Mouse (Mus musculus) CH12.LX (cell line): Measurements from ENCODE around the gene Atp6v1fnb. TPM values are rescaled to one million over a fixed set of nuclear protein-coding genes. Genes with fewer than 3 reads are reported as not detected.

ENCODE experiments used
- DNase-seq: peaks from one replicate; pipeline ENCODE4 v3.0.0-alpha.2; 2013; ENCODE audit errors: extremely low read depth
- H3K27ac ChIP-seq: 2 replicates; pipeline ENCODE4 v1.5.1; 2012; ENCODE audit warnings: low read depth, mild to moderate bottlenecking, control low read depth, moderate library complexity; ENCODE audit not compliant: insufficient read depth
- H3K27me3 ChIP-seq: replicated peaks from 2 replicates; pipeline ENCODE3; 2012; ENCODE audit warnings: inconsistent platforms
- H3K36me3 ChIP-seq, 2 experiments: replicated peaks in 1 of 2; 2 replicates each; pipeline versions ENCODE3 to v1.6.1; 2012; ENCODE audit warnings: inconsistent platforms in 1 of 2, low read length in 1 of 2, mild to moderate bottlenecking in 1 of 2, mixed read lengths in 1 of 2, moderate library complexity in 1 of 2; ENCODE audit not compliant: control insufficient read depth in 1 of 2, insufficient read depth in 1 of 2
- H3K4me1 ChIP-seq, 2 experiments: 2 replicates each; pipeline ENCODE4 v1.6.1; 2012; ENCODE audit warnings: inconsistent platforms in 1 of 2, moderate library complexity in 1 of 2; ENCODE audit not compliant: insufficient read depth in 2 of 2, control insufficient read depth in 1 of 2
- H3K4me2 ChIP-seq: 2 replicates; pipeline ENCODE4 v1.6.1; 2012; ENCODE audit warnings: low read depth, mild to moderate bottlenecking, control low read depth; ENCODE audit not compliant: poor library complexity, insufficient read depth, severe bottlenecking
- H3K4me3 ChIP-seq, 3 experiments: fragments of 150-350 bp in 1 of 3; sonication (generic) in 1 of 3; replicated peaks in 1 of 3; 2 replicates each; pipeline versions ENCODE3 to v1.5.1; 2011 to 2012; ENCODE audit warnings: low read depth in 2 of 3, low read length in 2 of 3, mild to moderate bottlenecking in 2 of 3, moderate library complexity in 2 of 3, control low read depth in 1 of 3, improper control_type of control experiment in 1 of 3, inconsistent platforms in 1 of 3, mixed read lengths in 1 of 3; ENCODE audit not compliant: poor library complexity in 1 of 3
- H3K79me2 ChIP-seq: replicated peaks from 2 replicates; pipeline ENCODE4 v1.6.1; 2012; ENCODE audit warnings: mild to moderate bottlenecking, moderate library complexity; ENCODE audit not compliant: control insufficient read depth, poor library complexity, insufficient read depth, severe bottlenecking; ENCODE audit errors: extremely low read depth
- H3K9ac ChIP-seq: 2 replicates; pipeline ENCODE4 v1.6.1; 2012; ENCODE audit warnings: low read depth, mild to moderate bottlenecking, control low read depth, moderate library complexity; ENCODE audit not compliant: insufficient read depth
- H3K9me3 ChIP-seq: replicated peaks from 2 replicates; pipeline ENCODE3; 2012; ENCODE audit warnings: low read length, inconsistent platforms, mixed read lengths
- BHLHE40 ChIP-seq: IDR thresholded peaks from 2 replicates; pipeline ENCODE4 v1.6.1; 2011; ENCODE audit warnings: mild to moderate bottlenecking, low read depth, low read length, improper control_type of control experiment
- ELF1 ChIP-seq: IDR thresholded peaks from 2 replicates; pipeline ENCODE4 v1.6.1; 2014; ENCODE audit warnings: low read depth, mild to moderate bottlenecking, inconsistent platforms, low read length, improper control_type of control experiment
- ETS1 ChIP-seq: conservative IDR thresholded peaks from 2 replicates; pipeline ENCODE4 v1.6.1; 2012; ENCODE audit warnings: low read depth, mild to moderate bottlenecking, inconsistent platforms, low read length, improper control_type of control experiment, moderate library complexity
- HCFC1 ChIP-seq: IDR thresholded peaks from 2 replicates; pipeline ENCODE4 v1.6.1; 2012; ENCODE audit warnings: low read depth, mild to moderate bottlenecking, inconsistent platforms, low read length, improper control_type of control experiment
- IRF4 ChIP-seq: IDR thresholded peaks from 2 replicates; pipeline ENCODE4 v1.6.1; 2014; ENCODE audit warnings: low read depth, mild to moderate bottlenecking, inconsistent platforms, low read length, improper control_type of control experiment
- JUND ChIP-seq: conservative IDR thresholded peaks from 2 replicates; pipeline ENCODE4 v1.6.1; 2011; ENCODE audit warnings: low read depth, low read length, improper control_type of control experiment
- KAT2A ChIP-seq: IDR thresholded peaks from 2 replicates; pipeline ENCODE4 v1.6.1; 2012; ENCODE audit warnings: low read length, improper control_type of control experiment, inconsistent platforms; ENCODE audit not compliant: insufficient replicate concordance
- MAFK ChIP-seq: IDR thresholded peaks from 2 replicates; pipeline ENCODE4 v1.6.1; 2011; ENCODE audit warnings: low read length, improper control_type of control experiment; ENCODE audit not compliant: insufficient replicate concordance
- MAX ChIP-seq: IDR thresholded peaks from 2 replicates; pipeline ENCODE4 v1.6.1; 2011; ENCODE audit warnings: low read length, improper control_type of control experiment
- MAZ ChIP-seq: IDR thresholded peaks from 2 replicates; pipeline ENCODE4 v1.6.1; 2012; ENCODE audit warnings: low read depth, mild to moderate bottlenecking, inconsistent platforms, low read length, improper control_type of control experiment, moderate library complexity
- MEF2A ChIP-seq: IDR thresholded peaks from 2 replicates; pipeline ENCODE4 v1.6.1; 2014; ENCODE audit warnings: low read depth, mild to moderate bottlenecking, inconsistent platforms, low read length, improper control_type of control experiment, borderline replicate concordance
- MXI1 ChIP-seq: IDR thresholded peaks from 2 replicates; pipeline ENCODE4 v1.6.1; 2011; ENCODE audit warnings: mild to moderate bottlenecking, low read depth, low read length, improper control_type of control experiment
- MYC ChIP-seq: IDR thresholded peaks from 2 replicates; pipeline ENCODE4 v1.6.1; 2011; ENCODE audit warnings: low read depth, mild to moderate bottlenecking, improper control_type of control experiment, low read length
- NELFE ChIP-seq: IDR thresholded peaks from 2 replicates; pipeline ENCODE4 v1.6.1; 2011; ENCODE audit warnings: low read depth, low read length, improper control_type of control experiment
- NRF1 ChIP-seq: IDR thresholded peaks from 2 replicates; pipeline ENCODE4 v1.6.1; 2014; ENCODE audit warnings: low read depth, mild to moderate bottlenecking, inconsistent platforms, low read length, improper control_type of control experiment, moderate library complexity
- PAX5 ChIP-seq: IDR thresholded peaks from 2 replicates; pipeline ENCODE4 v1.6.1; 2012; ENCODE audit warnings: low read length, inconsistent platforms, mixed read lengths
- POLR2AphosphoS2 ChIP-seq: IDR thresholded peaks from 2 replicates; pipeline ENCODE4 v1.6.1; 2011; ENCODE audit warnings: low read depth, low read length, improper control_type of control experiment
- RAD21 ChIP-seq: IDR thresholded peaks from 2 replicates; pipeline ENCODE4 v1.6.1; 2011; ENCODE audit warnings: low read depth, mild to moderate bottlenecking, low read length, improper control_type of control experiment, moderate library complexity
- RCOR1 ChIP-seq: conservative IDR thresholded peaks from 2 replicates; pipeline ENCODE4 v1.6.1; 2012; ENCODE audit warnings: low read depth, mild to moderate bottlenecking, inconsistent platforms, low read length, improper control_type of control experiment
- SIN3A ChIP-seq: IDR thresholded peaks from 2 replicates; pipeline ENCODE4 v1.6.1; 2012; ENCODE audit warnings: low read length, improper control_type of control experiment, inconsistent platforms
- SMC3 ChIP-seq: IDR thresholded peaks from 2 replicates; pipeline ENCODE4 v1.6.1; 2011; ENCODE audit warnings: low read depth, low read length, improper control_type of control experiment
- TBP ChIP-seq: conservative IDR thresholded peaks from 2 replicates; pipeline ENCODE4 v1.6.1; 2011; ENCODE audit warnings: low read depth, low read length, improper control_type of control experiment
- TCF12 ChIP-seq: IDR thresholded peaks from 2 replicates; pipeline ENCODE4 v1.6.1; 2014; ENCODE audit warnings: low read depth, mild to moderate bottlenecking, inconsistent platforms, low read length, improper control_type of control experiment
- UBTF ChIP-seq: IDR thresholded peaks from 2 replicates; pipeline ENCODE4 v1.6.1; 2012; ENCODE audit warnings: low read depth, mild to moderate bottlenecking, inconsistent platforms, low read length, improper control_type of control experiment, moderate library complexity
- USF1 ChIP-seq: IDR thresholded peaks from 2 replicates; pipeline ENCODE4 v1.6.1; 2014; ENCODE audit warnings: low read depth, mild to moderate bottlenecking, inconsistent platforms, low read length, improper control_type of control experiment
- ZC3H11A ChIP-seq: IDR thresholded peaks from 2 replicates; pipeline ENCODE4 v1.6.1; 2012; ENCODE audit warnings: low read depth, mild to moderate bottlenecking, inconsistent platforms, low read length, improper control_type of control experiment
- ZKSCAN1 ChIP-seq: IDR thresholded peaks from 2 replicates; pipeline ENCODE4 v1.6.1; 2012; ENCODE audit warnings: low read depth, inconsistent platforms, low read length, improper control_type of control experiment, borderline replicate concordance
- ZMIZ1 ChIP-seq: IDR thresholded peaks from 2 replicates; pipeline ENCODE4 v1.6.1; 2012; ENCODE audit warnings: low read depth, mild to moderate bottlenecking, inconsistent platforms, low read length, improper control_type of control experiment
- ZNF384 ChIP-seq: IDR thresholded peaks from 2 replicates; pipeline ENCODE4 v1.6.1; 2012; ENCODE audit warnings: low read depth, low read length, improper control_type of control experiment, inconsistent platforms
- dilution Hi-C: fragments of 300-500 bp; cut with MboI; formaldehyde crosslinking; loops from 2 replicates; pipeline ENCODE4 v1.14.3; 2020; ENCODE audit warnings: low sequenced_read_pairs; ENCODE audit not compliant: extremely low pct_unique_long_range_greater_than_20kb, extremely low pct_ligation_motif_present
- in situ Hi-C: fragments of 300-500 bp; cut with MboI; formaldehyde crosslinking; loops from 3 replicates; pipeline ENCODE4 v1.14.3; 2019; ENCODE audit warnings: low sequenced_read_pairs, low pct_ligation_motif_present, low pct_unique_long_range_greater_than_20kb, mixed read lengths
- polyA plus RNA-seq: library from polyadenylated mRNA; unstranded; fragments of >175 nt; gene quantifications from 2 replicates; pipeline ENCODE4 v1.2.1, GENCODE M21; 2012; ENCODE audit warnings: low read depth; ENCODE audit not compliant: insufficient read length
- total RNA-seq, 2 experiments: library from RNA; depleted of rRNA; stranded (reverse); fragments of 300-350 nt in 1 of 2; fragments of >200 nt in 1 of 2; gene quantifications; 2 replicates each; pipeline ENCODE4 v1.2.3; 2012 to 2014

Atp6v1fnb gene
- total and polyA plus RNA-seq, 3 experiments, result not detected

GRCm38 (mm10) chr6:29426331-29426730, 44.9 kb upstream of the Atp6v1fnb start:
- Histone ChIP-seq H3K4me2 (no peak overlapping the region), H3K4me1 (peaks cover 6 to 26% of the 10 kb centered on the region in 2 experiments; a peak in 3 of 4 replicates), H3K79me2 (no peaks in the 10 kb centered on the region), H3K27me3 (peaks cover 2% of the 10 kb centered on the region), H3K36me3 (no peaks in the 10 kb centered on the region), H3K9ac (no peak overlapping the region), H3K4me3 (no peak overlapping the region), H3K9me3 (no peaks in the 10 kb centered on the region), H3K27ac (no peak overlapping the region)
- dilution Hi-C loops, result no loop called here
- in situ Hi-C loops, result no loop called here
- no peak for DNase-seq
- TF ChIP-seq SMC3, result no peak
- no peak for TF ChIP-seq POLR2AphosphoS2
- TF ChIP-seq USF1, result no peak
- no peak for TF ChIP-seq MXI1
- no peak for TF ChIP-seq MAFK
- TF ChIP-seq BHLHE40, result no peak
- no peak for TF ChIP-seq NELFE
- TF ChIP-seq ZMIZ1, result no peak
- no peak for TF ChIP-seq ELF1
- no peak for TF ChIP-seq ZC3H11A
- no peak for TF ChIP-seq ETS1
- no peak for TF ChIP-seq NRF1
- no peak for TF ChIP-seq MYC
- no peak for TF ChIP-seq MAZ
- TF ChIP-seq TCF12, result no peak

- H3K27me3 ChIP-seq, result peaks cover 2% of the 10 kb centered on the region
- DNase-seq, result no peak
- dilution Hi-C loops (no loop called here), in situ Hi-C loops (no loop called here)
- H3K4me3 ChIP-seq, result no peak overlapping the region
- H3K27ac ChIP-seq, result no peak overlapping the region
- no peaks in the 10 kb centered on the region for H3K36me3 ChIP-seq
- H3K9ac ChIP-seq, result no peak overlapping the region
- peaks cover 7 to 28% of the 10 kb centered on the region in 2 experiments; a peak in 3 of 4 replicates for H3K4me1 ChIP-seq
- H3K79me2 ChIP-seq, result no peaks in the 10 kb centered on the region
- H3K4me2 ChIP-seq, result no peak overlapping the region
- no peak for TF ChIP-seq JUND
- no peak for TF ChIP-seq TBP
- TF ChIP-seq ZKSCAN1, result no peak
- no peak for TF ChIP-seq MAZ
- TF ChIP-seq MAFK, result no peak
- no peak for TF ChIP-seq MXI1
- TF ChIP-seq SIN3A, result no peak
- TF ChIP-seq BHLHE40, result no peak
- TF ChIP-seq PAX5, result no peak
- no peak for TF ChIP-seq RCOR1
- no peak for TF ChIP-seq ZNF384
- TF ChIP-seq IRF4, result no peak
- no peak for TF ChIP-seq MEF2A
- no peak for TF ChIP-seq POLR2AphosphoS2
- no peak for TF ChIP-seq RAD21
- TF ChIP-seq MAX, result no peak
- no peak for TF ChIP-seq KAT2A
- no peak for TF ChIP-seq NELFE
- no peak for TF ChIP-seq HCFC1
- TF ChIP-seq UBTF, result no peak
- no peaks in the 10 kb centered on the region for H3K9me3 ChIP-seq
Observed at GRCm38 (mm10) chr6:29428171-29428570, 43.1 kb upstream of the Atp6v1fnb start.
